Mouse (Mus musculus) telencephalon, adult 2 months (tissue): ENCODE results near the gene Rom1.
"Not testable (repeated sequence)": the region's sequence is repeated elsewhere in the genome, so short reads cannot be mapped to it uniquely, and the experiment has no call there.

ENCODE experiments used
- DNase-seq: peaks from one replicate; pipeline ENCODE4 v3.0.0-alpha.2; 2011; ENCODE audit warnings: low read depth, low spot score

The Rom1 gene

DNA sequence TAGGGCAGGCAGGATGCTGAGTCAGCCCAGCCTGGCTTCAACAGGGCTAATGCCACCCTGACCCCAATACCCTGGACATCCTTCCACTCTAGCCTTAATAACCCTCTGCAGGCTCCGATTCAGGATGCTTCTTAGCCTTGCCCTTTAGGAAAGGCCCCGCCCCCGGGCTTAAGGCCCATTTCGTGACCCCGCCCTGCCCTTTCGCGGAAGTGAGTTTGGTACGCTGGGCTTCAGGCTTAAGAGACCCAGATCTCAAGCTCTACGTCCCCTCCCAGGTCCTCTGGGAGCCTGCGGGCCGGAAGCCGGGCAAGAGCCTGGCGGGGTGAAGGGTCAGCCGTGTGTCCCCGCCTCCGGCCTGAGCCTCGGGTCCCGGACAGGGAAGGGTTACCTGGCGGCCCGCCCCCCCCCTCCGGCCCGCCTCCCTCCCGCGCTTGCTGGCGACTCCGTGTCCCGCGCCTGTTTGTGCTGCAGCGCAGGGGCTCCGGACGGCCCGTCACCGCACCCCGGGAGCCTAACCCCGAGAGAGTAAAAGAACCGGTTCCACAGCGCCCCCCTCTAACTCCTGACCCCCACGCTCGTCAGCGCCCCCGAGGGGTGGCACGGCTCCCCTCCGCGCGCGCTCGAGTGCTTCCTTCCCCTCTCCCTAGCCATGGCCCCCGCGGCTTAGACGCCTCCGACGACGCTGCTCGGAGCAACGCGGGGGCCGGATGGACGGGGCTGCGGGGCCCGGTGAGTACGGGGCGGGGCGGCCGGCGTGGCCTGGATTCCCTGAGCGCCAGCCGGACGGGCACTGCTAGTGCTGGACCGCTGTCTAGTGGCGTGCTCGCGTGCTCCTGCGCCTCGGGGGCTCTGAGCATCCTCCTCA, at the start of gene Rom1, which contains the start of gene Eml3:
Rom1 (minus strand) TSS at position 133 of the 865 bp plus-strand sequence.
Eml3 (plus strand) TSS at position 329 of the 865 bp plus-strand sequence.
- no peak for DNase-seq

DNA sequence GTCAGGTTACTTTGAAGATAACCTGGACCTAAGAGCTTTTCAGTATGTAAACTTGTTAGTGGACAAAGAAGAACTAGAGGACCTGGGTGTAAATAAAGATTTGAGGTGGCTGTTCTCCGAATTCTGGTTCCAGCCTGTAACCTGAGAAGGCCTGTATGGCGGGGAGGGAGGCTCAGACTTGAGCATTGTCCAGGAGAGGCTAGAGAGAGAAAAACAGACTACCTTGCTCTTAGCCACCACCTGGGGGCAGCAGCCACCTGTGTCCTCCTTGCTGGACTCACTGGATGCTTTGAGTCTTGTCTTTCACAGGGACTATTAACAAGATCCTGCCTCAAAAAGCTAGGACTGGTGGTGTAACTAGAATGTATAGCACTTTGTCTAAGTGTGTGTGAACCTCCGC, 47.4 kb upstream of the Rom1 start:
- no peak for DNase-seq

- DNase-seq: no peak
Measured at GRCm38 (mm10) chr19:8975491-8975890, 46.3 kb upstream of the Rom1 start.

DNA sequence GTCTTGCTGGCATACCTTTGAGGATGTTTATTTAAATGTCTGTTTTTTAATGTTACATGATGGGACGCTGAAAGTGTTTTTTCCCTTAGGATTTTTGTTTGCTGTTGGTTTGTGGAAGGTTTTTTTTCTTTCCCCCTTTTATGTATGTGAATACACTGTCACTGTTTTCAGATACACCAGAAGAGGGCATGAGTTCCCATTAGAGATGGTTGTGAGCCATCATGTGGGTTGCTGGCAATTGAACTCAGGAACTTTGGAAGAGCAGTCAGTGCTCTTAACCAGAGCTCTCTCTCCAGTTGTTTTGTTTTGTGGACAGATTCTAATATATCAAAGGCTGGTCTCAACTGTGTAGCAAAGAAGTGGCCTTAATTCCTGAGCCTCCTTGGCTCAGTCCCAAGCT, 45.5 kb upstream of the Rom1 start:
- DNase-seq: no peak

- DNase-seq: not testable (repeated sequence)
Measured at GRCm38 (mm10) chr19:8972491-8972890, 43.3 kb upstream of the Rom1 start.

DNA sequence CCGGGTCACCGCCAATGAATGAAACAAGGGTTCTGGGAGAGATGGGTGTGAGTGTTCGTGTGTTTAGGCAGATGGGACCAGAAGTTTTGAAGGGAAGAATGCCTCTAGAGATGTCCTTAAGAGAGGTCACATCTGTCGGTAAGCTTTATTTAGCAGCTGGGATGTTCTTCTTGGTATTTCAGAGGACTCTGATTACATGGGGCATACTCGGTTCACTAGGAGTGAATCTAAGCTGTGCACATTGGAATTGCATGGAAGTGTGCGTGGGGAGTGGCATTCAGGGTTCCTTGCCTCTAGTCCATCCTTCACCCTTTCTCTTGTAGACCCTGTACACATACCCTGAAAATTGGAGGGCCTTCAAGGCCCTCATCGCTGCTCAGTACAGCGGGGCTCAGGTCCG, 38.7 kb upstream of the Rom1 start:
- no peak for DNase-seq

DNA sequence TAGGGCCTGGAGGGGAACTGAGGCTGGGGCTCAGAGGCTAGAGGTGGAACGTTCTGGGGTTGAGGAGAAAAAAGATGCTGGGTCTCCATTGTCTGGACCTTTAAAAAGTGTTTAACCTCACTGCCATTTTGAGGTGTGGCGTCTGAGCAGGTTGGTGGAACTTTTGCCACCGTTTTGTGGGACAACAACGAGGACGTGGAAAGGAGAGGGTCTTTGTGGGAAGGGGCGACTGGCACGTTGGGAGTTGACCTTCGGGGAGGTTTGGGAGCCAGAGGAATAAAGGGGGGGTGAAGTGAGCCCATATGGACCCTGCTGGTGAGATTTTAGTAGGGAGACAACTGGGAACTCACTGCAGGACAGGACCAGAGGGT, 38.2 kb upstream of the Rom1 start:
- no peak for DNase-seq

- peak; percentile 99 for DNase-seq
Measured at GRCm38 (mm10) chr19:8966590-8967372, 37.6 kb upstream of the Rom1 start, which contains the start of gene Eef1g. Gene Eef1g, plus strand, starts transcription at chr19:8967041.

DNA sequence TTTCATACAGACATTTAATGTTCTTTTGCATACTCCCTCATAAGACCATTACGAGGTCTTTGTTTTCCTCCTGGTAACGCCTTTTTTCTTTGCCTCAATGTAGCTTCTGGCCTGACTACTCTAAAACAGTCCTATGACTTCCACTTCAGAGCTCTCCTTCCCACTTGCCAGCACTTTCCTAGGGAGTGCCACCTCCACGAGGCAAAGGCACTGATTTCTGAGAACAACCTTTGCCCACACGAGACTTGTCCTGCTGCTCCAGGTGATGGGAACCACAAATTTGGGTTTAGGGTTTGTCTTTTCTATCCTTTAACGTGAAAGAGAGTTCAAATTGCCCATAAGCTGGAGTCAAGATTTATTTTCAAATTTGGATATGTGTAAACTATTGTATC, 37.0 kb upstream of the Rom1 start:
- no peak for DNase-seq

GRCm38 (mm10) chr19:8965771-8966170, 36.6 kb upstream of the Rom1 start:
- DNase-seq: no peak

GRCm38 (mm10) chr19:8965075-8965474, 35.9 kb upstream of the Rom1 start:
- no peak for DNase-seq

GRCm38 (mm10) chr19:8962256-8962655, 33.1 kb upstream of the Rom1 start:
- DNase-seq: no peak

- DNase-seq: no peak
Measured at GRCm38 (mm10) chr19:8954171-8954570, 25.0 kb upstream of the Rom1 start.

GRCm38 (mm10) chr19:8953135-8954039, 24.2 kb upstream of the Rom1 start, which contains the start of gene Tut1:
Gene Tut1, plus strand, starts transcription at chr19:8953847.
- peak; percentile 99 for DNase-seq

DNA sequence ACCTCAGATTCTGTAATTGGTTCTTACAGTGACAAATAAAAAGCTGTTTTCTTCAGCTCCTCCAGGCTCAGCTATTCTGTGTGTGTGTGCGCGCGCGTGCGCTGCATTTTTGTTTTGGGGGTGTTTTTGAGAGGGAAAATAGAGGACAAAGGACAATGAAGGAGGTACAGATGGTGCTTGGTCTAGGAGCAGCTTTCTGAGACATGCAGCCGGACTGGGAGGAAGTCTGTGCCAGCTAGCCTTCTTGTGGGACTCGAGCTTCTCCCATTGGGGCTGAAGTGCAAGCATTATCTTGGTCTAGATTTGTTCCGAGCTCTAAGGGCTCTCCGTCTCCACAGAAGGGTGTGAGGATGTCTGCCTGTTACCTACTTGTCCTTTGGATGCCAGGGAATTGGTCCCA, 23.1 kb upstream of the Rom1 start:
- no peak for DNase-seq

GRCm38 (mm10) chr19:8950190-8950589, 21.0 kb upstream of the Rom1 start:
- DNase-seq: no peak

DNA sequence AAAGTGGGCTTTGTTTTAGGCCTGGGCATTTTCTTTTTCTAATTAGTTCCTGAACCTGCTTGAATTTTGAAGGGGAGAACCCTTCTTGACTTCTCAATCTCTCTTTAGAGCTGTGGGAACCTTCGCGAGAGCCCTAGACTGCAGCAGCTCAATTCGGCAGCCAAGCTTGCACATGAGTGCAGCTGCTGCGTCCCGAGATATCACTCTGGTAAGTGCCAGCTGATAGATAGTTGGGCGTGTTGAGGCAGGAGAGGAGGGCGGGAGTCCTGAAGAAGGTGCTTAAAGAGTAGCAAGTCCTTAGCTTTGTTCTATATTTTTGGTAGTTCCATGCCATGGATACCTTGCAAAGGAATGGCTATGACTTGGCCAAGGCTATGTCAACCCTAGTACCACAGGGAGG, 17.8 kb upstream of the Rom1 start:
- DNase-seq: no peak

GRCm38 (mm10) chr19:8945251-8945650, 16.1 kb upstream of the Rom1 start:
- DNase-seq: no peak

DNA sequence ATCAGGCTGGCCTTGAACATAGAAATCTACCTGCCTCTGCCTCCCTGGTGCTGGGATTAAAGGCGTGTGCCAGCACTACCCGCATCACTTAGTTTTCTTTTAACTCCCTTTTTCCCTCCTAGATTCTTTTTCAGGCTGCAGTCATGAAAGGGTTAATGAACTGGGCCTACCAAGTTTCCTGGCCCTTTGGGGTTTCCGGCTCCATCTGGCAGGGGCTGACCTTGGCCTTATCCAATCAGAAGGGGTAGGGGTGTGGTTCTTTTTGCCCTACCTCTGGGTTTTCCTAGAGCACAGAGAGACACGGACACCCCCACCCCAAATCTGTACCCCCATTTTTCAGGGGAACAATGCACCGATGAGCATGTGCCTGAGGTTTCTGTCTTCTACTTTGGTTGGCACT, 15.6 kb upstream of the Rom1 start:
- DNase-seq: no peak

- DNase-seq: no peak
Measured at GRCm38 (mm10) chr19:8944062-8944461, 14.9 kb upstream of the Rom1 start.

DNA sequence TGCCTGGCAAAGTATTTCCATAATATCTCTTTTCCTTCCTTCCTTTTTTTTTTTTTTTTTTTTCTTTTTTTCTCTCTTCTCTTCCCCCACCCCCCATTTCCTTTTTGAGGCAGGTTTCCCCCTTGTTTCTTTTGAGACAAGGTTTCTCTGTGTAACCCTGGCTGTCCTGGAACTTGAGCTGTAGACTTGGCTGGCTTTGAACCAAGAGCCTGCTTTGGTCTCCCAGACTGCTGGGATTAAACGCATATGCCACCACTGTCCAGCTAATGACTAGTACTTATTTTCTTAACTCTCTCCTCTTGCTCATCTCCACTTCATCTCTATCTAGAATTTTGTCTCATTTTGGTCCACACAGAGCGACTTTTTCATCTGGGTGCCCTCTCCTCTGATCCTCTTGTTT, 13.9 kb upstream of the Rom1 start:
- no peak for DNase-seq
